Mouse (Mus musculus) C2C12 (cell line): ENCODE data around the gene Myo7a. TPM values are rescaled to one million over a fixed set of nuclear protein-coding genes. Genes with fewer than 3 reads are reported as not detected.

ENCODE experiments used
- H3K27me3 ChIP-seq: one replicate; pipeline ENCODE4 v1.6.1; 2011; ENCODE audit not compliant: control insufficient read depth, insufficient read depth, insufficient read length
- H3K36me3 ChIP-seq: one replicate; pipeline ENCODE4 v1.6.1; 2011; ENCODE audit not compliant: control insufficient read depth, insufficient read depth
- H3K4me3 ChIP-seq: one replicate; pipeline ENCODE4 v1.5.1; 2011; ENCODE audit warnings: mild to moderate bottlenecking, control low read depth; ENCODE audit not compliant: poor library complexity, insufficient read depth, severe bottlenecking
- H3K79me2 ChIP-seq: one replicate; pipeline ENCODE4 v1.6.1; 2011; ENCODE audit not compliant: control insufficient read depth, insufficient read depth
- H3K79me3 ChIP-seq: one replicate; pipeline ENCODE4 v1.6.1; 2011; ENCODE audit warnings: low read depth, control low read depth
- H3ac ChIP-seq: one replicate; pipeline ENCODE3; 2011; ENCODE audit warnings: low read depth; ENCODE audit not compliant: control insufficient read depth, insufficient read length
- CEBPB ChIP-seq: IDR thresholded peaks from one replicate; pipeline ENCODE4 v1.6.1; 2011; ENCODE audit warnings: low read depth, mild to moderate bottlenecking, control low read depth, moderate library complexity
- CTCF ChIP-seq: IDR thresholded peaks from one replicate; pipeline ENCODE4 v1.5.1; 2011; ENCODE audit not compliant: control insufficient read depth, insufficient read depth, insufficient read length
- FOSL1 ChIP-seq: IDR thresholded peaks from one replicate; pipeline ENCODE4 v1.8.0; 2011; ENCODE audit warnings: mild to moderate bottlenecking, low read length; ENCODE audit not compliant: poor library complexity, insufficient read depth, severe bottlenecking
- MAX ChIP-seq: IDR thresholded peaks from one replicate; pipeline ENCODE4 v1.6.1; 2011; ENCODE audit warnings: mild to moderate bottlenecking, control low read depth
- MYOD1 ChIP-seq: IDR thresholded peaks from one replicate; pipeline ENCODE4 v1.6.1; 2011; ENCODE audit warnings: low read depth; ENCODE audit not compliant: control insufficient read depth, insufficient read length
- MYOG ChIP-seq: IDR thresholded peaks from one replicate; pipeline ENCODE4 v1.6.1; 2011; ENCODE audit not compliant: control insufficient read depth, insufficient read length; ENCODE audit errors: extremely low read depth
- USF1 ChIP-seq: IDR thresholded peaks from one replicate; pipeline ENCODE4 v1.6.1; 2011; ENCODE audit warnings: low read depth, mild to moderate bottlenecking, control low read depth, moderate library complexity
- polyA plus RNA-seq: library from polyadenylated mRNA; unstranded; fragments of >200 nt; fragmentation: generic; extraction: Trizol; gene quantifications from one replicate; pipeline ENCODE4 v1.2.1, GENCODE M21; 2012; ENCODE audit warnings: missing spikeins

Myo7a gene
- polyA plus RNA-seq, 1 experiment = 0.06 TPM

DNA sequence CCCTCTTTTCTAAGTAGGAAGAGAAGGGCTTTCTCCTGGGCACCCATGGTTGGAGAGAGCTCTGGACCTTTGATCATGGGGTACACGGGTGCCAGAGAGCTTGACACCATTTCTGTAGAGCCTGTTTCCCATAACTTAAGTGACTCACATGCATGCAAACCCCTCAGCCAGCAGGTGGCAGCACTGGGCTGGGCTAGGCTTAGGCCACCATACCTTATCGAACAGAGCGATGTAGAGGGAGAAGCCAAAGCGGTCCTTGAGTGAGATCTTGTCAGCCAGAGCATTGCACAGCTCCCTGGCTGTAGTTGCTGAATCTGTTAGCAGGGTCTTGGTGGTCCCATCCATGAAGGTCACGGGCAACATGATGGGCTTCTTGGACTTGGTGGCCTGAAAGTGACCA, 47.7 kb downstream of the Myo7a start:
- Histone ChIP-seq H3K36me3 (no peaks in the 10 kb centered on the region), H3K79me3 (no peaks in the 10 kb centered on the region), H3ac (no peak overlapping the region), H3K27me3 (peaks cover 39% of the 10 kb centered on the region), H3K79me2 (no peaks in the 10 kb centered on the region), H3K4me3 (no peak overlapping the region)
- TF ChIP-seq MYOG (no peak), CEBPB (no peak), CTCF (peak; percentile 38), USF1 (no peak), MAX (no peak), FOSL1 (no peak), MYOD1 (no peak)

DNA sequence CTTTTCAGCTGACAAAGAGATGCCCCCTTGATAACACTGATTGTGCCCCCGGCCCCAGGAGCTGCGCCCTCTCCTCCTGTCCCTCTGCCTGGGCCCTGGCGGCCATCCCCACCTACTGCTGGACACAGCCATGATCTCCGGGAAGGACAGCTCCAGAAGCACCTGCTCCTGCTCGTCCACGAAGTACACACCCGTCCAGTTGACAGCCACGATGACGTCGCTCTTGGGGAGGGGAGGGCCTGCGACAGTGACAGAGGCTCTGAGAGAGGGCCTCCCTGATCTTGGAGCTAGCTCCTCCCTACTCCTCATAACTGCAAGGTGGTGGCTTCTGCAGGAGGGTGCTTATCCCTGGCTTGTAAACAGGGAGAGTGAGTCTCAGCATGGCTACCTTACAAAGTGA, 53.1 kb downstream of the Myo7a start:
- H3K4me3 ChIP-seq = no peak overlapping the region
- peaks cover 33% of the 10 kb centered on the region for H3K27me3 ChIP-seq
- H3K79me2 ChIP-seq = no peaks in the 10 kb centered on the region
- H3ac ChIP-seq = no peak overlapping the region
- no peaks in the 10 kb centered on the region for H3K36me3 ChIP-seq
- no peaks in the 10 kb centered on the region for H3K79me3 ChIP-seq
- no peak for TF ChIP-seq USF1
- peak; percentile 76 for TF ChIP-seq MYOD1

DNA sequence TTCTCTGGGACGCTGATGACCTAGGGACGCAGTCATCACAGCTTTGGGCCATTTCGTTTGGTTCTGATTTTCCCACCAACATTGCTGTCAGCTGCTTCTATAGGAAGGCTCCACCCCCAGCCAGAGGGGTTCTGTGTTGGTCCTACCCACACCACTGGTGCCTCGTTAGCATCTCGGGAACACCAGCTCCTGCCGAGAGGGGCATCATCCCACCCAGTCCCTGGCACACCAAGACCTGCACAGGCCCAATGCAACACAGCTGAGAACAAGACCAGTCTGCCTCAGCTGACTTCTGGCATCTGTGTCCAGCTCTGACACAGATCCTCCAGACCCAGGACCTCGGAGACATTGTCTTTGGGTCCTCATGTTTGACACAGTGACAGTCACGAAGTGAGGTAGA, 64.4 kb downstream of the Myo7a start:
- TF ChIP-seq FOSL1 = no peak
- no peak for TF ChIP-seq MYOG
- TF ChIP-seq CEBPB = no peak
- no peak for TF ChIP-seq CTCF
- no peak for TF ChIP-seq MYOD1
- no peak for TF ChIP-seq USF1
- TF ChIP-seq MAX = no peak
- Histone ChIP-seq H3K36me3 (no peaks in the 10 kb centered on the region), H3K79me3 (no peaks in the 10 kb centered on the region), H3K79me2 (no peaks in the 10 kb centered on the region), H3K4me3 (no peak overlapping the region), H3K27me3 (peaks cover 32% of the 10 kb centered on the region), H3ac (no peak overlapping the region)

DNA sequence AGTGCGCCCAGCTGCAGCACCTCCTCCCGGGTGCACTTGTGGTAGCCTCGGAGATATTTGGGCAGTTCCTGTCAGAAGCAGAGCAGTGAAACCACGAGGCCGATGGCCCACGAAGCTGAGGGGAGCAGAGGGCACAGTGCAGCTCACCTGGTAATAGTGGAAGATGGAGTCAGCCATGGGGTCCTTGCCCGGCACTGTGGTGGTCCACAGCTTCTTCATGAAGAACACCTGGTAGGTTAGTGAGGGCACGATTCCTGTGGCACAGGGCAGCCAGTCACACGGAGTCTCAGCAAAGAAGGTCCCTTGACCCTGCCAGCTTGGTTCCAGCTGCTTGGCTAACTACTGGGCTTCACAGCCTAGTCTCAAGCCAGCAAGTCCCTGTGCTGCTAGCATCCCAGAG, 64.9 kb downstream of the Myo7a start:
- no peak overlapping the region for H3ac ChIP-seq
- H3K79me2 ChIP-seq = no peaks in the 10 kb centered on the region
- H3K27me3 ChIP-seq = peaks cover 32% of the 10 kb centered on the region
- H3K4me3 ChIP-seq = no peak overlapping the region
- H3K36me3 ChIP-seq = no peaks in the 10 kb centered on the region
- H3K79me3 ChIP-seq = no peaks in the 10 kb centered on the region
- TF ChIP-seq MYOD1 (no peak), MYOG (no peak), FOSL1 (no peak), CTCF (no peak), USF1 (no peak), CEBPB (no peak), MAX (no peak)

DNA sequence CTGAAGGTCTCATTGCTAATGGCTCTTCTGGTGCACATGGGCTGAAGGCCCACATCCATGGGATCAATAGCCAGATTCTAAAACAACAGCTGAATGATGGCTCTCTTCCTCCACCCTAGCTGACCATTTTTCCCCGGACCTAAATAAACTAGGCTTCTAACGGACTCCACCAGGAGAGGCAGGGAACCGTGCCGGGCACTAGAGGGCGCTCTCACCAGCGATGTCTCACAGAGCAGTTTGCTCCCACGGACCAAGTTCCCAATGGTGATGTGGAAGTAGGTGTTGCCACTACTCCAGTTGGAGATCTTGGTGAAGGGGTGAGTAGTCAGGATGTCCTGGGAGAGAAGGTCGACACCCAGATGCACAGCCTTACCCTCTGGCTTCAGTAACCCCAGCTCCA, 67.3 kb downstream of the Myo7a start:
- Histone ChIP-seq H3K79me2 (no peaks in the 10 kb centered on the region), H3K79me3 (no peaks in the 10 kb centered on the region), H3K27me3 (peaks cover 20% of the 10 kb centered on the region), H3K4me3 (no peak overlapping the region), H3ac (no peak overlapping the region), H3K36me3 (no peaks in the 10 kb centered on the region)
- no peak for TF ChIP-seq FOSL1
- TF ChIP-seq MYOD1 = no peak
- TF ChIP-seq USF1 = no peak

DNA sequence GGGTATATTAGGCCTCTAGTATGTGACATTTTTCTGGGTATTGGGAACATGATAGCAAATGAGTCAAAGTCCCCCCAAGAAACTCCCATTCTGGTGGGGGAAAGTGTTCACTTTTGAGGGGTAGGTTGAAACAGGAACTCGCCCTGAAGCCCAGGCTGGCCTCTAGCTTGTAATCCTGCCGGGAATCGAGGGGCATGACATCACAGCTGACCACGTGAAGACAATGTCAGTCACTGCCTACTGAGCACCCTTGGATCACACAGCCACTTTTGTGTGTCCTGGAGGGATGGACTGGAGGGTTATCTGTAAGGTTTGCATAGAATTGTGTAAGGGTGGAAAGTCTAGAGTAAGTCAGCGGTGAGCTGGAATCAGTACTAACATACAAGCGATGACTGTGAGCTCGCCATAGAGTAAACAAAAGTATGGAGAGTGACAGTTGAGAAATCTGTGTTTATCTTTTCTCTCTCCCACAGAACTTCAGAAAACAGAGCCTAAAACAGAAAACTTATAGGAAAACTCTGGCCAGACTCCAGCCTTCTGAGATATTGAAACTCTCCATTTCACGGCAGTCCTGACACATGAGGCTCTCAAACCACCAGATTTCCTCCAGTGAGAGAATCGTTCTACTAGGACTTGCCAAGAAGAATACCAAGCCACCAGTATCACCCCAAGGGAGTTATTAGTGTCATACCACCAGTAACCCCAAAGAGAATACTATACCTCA, 71.1 kb downstream of the Myo7a start:
- Histone ChIP-seq H3K79me3 (no peaks in the 10 kb centered on the region), H3K79me2 (no peaks in the 10 kb centered on the region), H3ac (no peak overlapping the region), H3K27me3 (peaks cover 7% of the 10 kb centered on the region), H3K4me3 (no peak overlapping the region), H3K36me3 (no peaks in the 10 kb centered on the region)
- TF ChIP-seq CEBPB (no peak), MYOG (no peak), FOSL1 (no peak), MAX (no peak), USF1 (no peak), CTCF (no peak), MYOD1 (no peak)
